Mouse (Mus musculus) neural tube, embryonic 12.5 days (tissue): ENCODE results near the gene Ube2l3. TPM values are rescaled to one million over a fixed set of nuclear protein-coding genes. Genes with fewer than 3 reads are reported as not detected.
A peak's percentile ranks its signal among the peaks of the same experiment; 100 is the strongest.

Experiments
- ATAC-seq: fragments of 200-750 bp; cut with Nextera tagmentation; 2 replicates; pipeline ENCODE4 v1.8.0; 2017; ENCODE audit warnings: low read depth, mild to moderate bottlenecking, moderate TSS enrichment, moderate library complexity; ENCODE audit not compliant: low FRiP score
- H3K27ac ChIP-seq: fragments of 300-500 bp; sonication (generic); 2 replicates; pipeline ENCODE4 v1.5.1; 2016
- H3K27me3 ChIP-seq: fragments of 300-500 bp; sonication (generic); replicated peaks from 2 replicates; pipeline ENCODE4 v1.6.1; 2016; ENCODE audit warnings: mild to moderate bottlenecking
- H3K36me3 ChIP-seq: fragments of 300-500 bp; sonication (generic); 2 replicates; pipeline ENCODE4 v1.6.1; 2016; ENCODE audit warnings: mild to moderate bottlenecking
- H3K4me1 ChIP-seq: fragments of 300-500 bp; sonication (generic); 2 replicates; pipeline ENCODE4 v1.6.1; 2016
- H3K4me2 ChIP-seq: fragments of 300-500 bp; sonication (generic); replicated peaks from 2 replicates; pipeline ENCODE4 v1.6.1; 2016; ENCODE audit warnings: mild to moderate bottlenecking
- H3K4me3 ChIP-seq: fragments of 300-500 bp; sonication (generic); 2 replicates; pipeline ENCODE4 v1.5.1; 2016
- H3K9ac ChIP-seq: fragments of 300-500 bp; sonication (generic); 2 replicates; pipeline ENCODE4 v1.6.1; 2016; ENCODE audit warnings: mild to moderate bottlenecking
- H3K9me3 ChIP-seq: fragments of 300-500 bp; sonication (generic); 2 replicates; pipeline ENCODE4 v1.6.1; 2016; ENCODE audit warnings: mild to moderate bottlenecking
- WGBS: fragments of 180-500 bp; shearing (Covaris S2); methylation state at CpG from one replicate; pipeline ENCODE4 v1.1.7; 2016; 5-methylcytosine and 5-hydroxymethylcytosine counted together
- polyA plus RNA-seq: library from polyadenylated mRNA; unstranded; fragments of >200 nt; fragmentation: Nextera tagmentation; extraction: Ambion mirVana; gene quantifications from 2 replicates; pipeline ENCODE4 v1.2.1, GENCODE M21; 2016

Ube2l3 gene
- polyA plus RNA-seq, 1 experiment from 2014 or later = 364 TPM

GRCm38 (mm10) chr16:17132089-17132905 is 70.2 kb downstream of the Ube2l3 start, which contains the start of gene Sdf2l1:
TSS of gene Sdf2l1 (minus strand) at chr16:17132383.
- peak within 1 kb of the TSS; percentile 80 for H3K27ac ChIP-seq
- H3K4me3 ChIP-seq = peak within 1 kb of the TSS; percentile 81
- H3K4me1 ChIP-seq = peaks cover 17% of the 10 kb centered on the region
- peak; percentile 98 for ATAC-seq
- peak within 1 kb of the TSS; percentile 72 for H3K9ac ChIP-seq
- H3K4me2 ChIP-seq = peak within 1 kb of the TSS; percentile 97
- no peaks in the 10 kb centered on the region for H3K9me3 ChIP-seq
- no peaks in the 10 kb centered on the region for H3K36me3 ChIP-seq
- no peaks in the 10 kb centered on the region for H3K27me3 ChIP-seq
- WGBS = under 1% methylated on average over 47 of the region's 47 CpGs

- Histone ChIP-seq H3K27ac (peak overlapping the region; percentile 80), H3K36me3 (no peaks in the 10 kb centered on the region), H3K27me3 (no peaks in the 10 kb centered on the region), H3K4me1 (peaks cover 17% of the 10 kb centered on the region), H3K9me3 (no peaks in the 10 kb centered on the region), H3K4me2 (peak overlapping the region; percentile 97), H3K9ac (peak overlapping the region; percentile 72), H3K4me3 (peak overlapping the region; percentile 81)
- ATAC-seq = peak; percentile 88; the same call in 1 of the 2 replicates
- WGBS = 4% methylated on average over 43 of the region's 43 CpGs
Measured at GRCm38 (mm10) chr16:17131191-17132088, 71.0 kb downstream of the Ube2l3 start.

GRCm38 (mm10) chr16:17127292-17127691 is 75.2 kb downstream of the Ube2l3 start:
- ATAC-seq = no peak
- WGBS = 89% methylated on average over 1 of the region's 1 CpGs
- H3K4me1 ChIP-seq = peaks cover 36% of the 10 kb centered on the region
- H3K4me2 ChIP-seq = no peak overlapping the region
- no peak overlapping the region for H3K4me3 ChIP-seq
- H3K27me3 ChIP-seq = no peaks in the 10 kb centered on the region; the same call in 1 of the 2 replicates
- H3K9ac ChIP-seq = no peak overlapping the region
- H3K9me3 ChIP-seq = no peaks in the 10 kb centered on the region
- peaks cover 4% of the 10 kb centered on the region for H3K36me3 ChIP-seq
- no peak overlapping the region for H3K27ac ChIP-seq

GRCm38 (mm10) chr16:17124871-17125520 is 77.5 kb downstream of the Ube2l3 start, which contains the start of gene 2610318N02Rik:
TSS of gene 2610318N02Rik (minus strand) at chr16:17125167.
- peak within 1 kb of the TSS; percentile 82 for H3K4me2 ChIP-seq
- under 1% methylated on average over 25 of the region's 25 CpGs for WGBS
- ATAC-seq = peak; percentile 96
- peaks cover 23% of the 10 kb centered on the region for H3K36me3 ChIP-seq
- H3K27ac ChIP-seq = no peak within 1 kb of the TSS
- H3K27me3 ChIP-seq = no peaks in the 10 kb centered on the region; the same call in 1 of the 2 replicates
- H3K9ac ChIP-seq = peak within 1 kb of the TSS; percentile 79
- peaks cover 25% of the 10 kb centered on the region for H3K4me1 ChIP-seq
- H3K4me3 ChIP-seq = peak within 1 kb of the TSS; percentile 53
- no peaks in the 10 kb centered on the region for H3K9me3 ChIP-seq

- Histone ChIP-seq H3K9me3 (no peaks in the 10 kb centered on the region), H3K4me3 (peak overlapping the region; percentile 53), H3K27me3 (no peaks in the 10 kb centered on the region; the same call in 1 of the 2 replicates), H3K36me3 (peaks cover 29% of the 10 kb centered on the region), H3K4me1 (peaks cover 25% of the 10 kb centered on the region), H3K4me2 (peak overlapping the region; percentile 82), H3K9ac (peak overlapping the region; percentile 79), H3K27ac (no peak overlapping the region)
- peak; percentile 61 for ATAC-seq
- under 1% methylated on average over 22 of the region's 22 CpGs for WGBS
Measured at GRCm38 (mm10) chr16:17124119-17124870, 78.2 kb downstream of the Ube2l3 start.

- 54% methylated on average over 14 of the region's 14 CpGs for WGBS
- H3K4me2 ChIP-seq = peak overlapping the region; percentile 40
- H3K4me3 ChIP-seq = no peak overlapping the region
- no peak overlapping the region for H3K9ac ChIP-seq
- peaks cover 25% of the 10 kb centered on the region for H3K4me1 ChIP-seq
- H3K36me3 ChIP-seq = peaks cover 50% of the 10 kb centered on the region
- no peaks in the 10 kb centered on the region for H3K9me3 ChIP-seq
- H3K27ac ChIP-seq = no peak overlapping the region
- no peaks in the 10 kb centered on the region; the same call in 1 of the 2 replicates for H3K27me3 ChIP-seq
- no peak for ATAC-seq
Measured at GRCm38 (mm10) chr16:17121569-17121968, 80.9 kb downstream of the Ube2l3 start.

- no peak for ATAC-seq
- WGBS = 92% methylated on average over 5 of the region's 5 CpGs
Measured at GRCm38 (mm10) chr16:17117309-17117799, 85.1 kb downstream of the Ube2l3 start.

GRCm38 (mm10) chr16:17110771-17111743 is 91.4 kb downstream of the Ube2l3 start, which contains the start of gene Ppil2:
TSS of gene Ppil2 (minus strand) at chr16:17111257.
- ATAC-seq = peak; percentile 87
- peak within 1 kb of the TSS; percentile 42; the same call in 1 of the 2 replicates for H3K27ac ChIP-seq
- peak within 1 kb of the TSS; percentile 84 for H3K4me3 ChIP-seq
- H3K9ac ChIP-seq = peak within 1 kb of the TSS; percentile 71
- H3K4me1 ChIP-seq = peaks cover 10% of the 10 kb centered on the region
- WGBS = 8% methylated on average over 37 of the region's 38 CpGs
- no peaks in the 10 kb centered on the region for H3K27me3 ChIP-seq
- peak within 1 kb of the TSS; percentile 73 for H3K4me2 ChIP-seq
- H3K36me3 ChIP-seq = peaks cover 39% of the 10 kb centered on the region
- no peaks in the 10 kb centered on the region for H3K9me3 ChIP-seq

More at GRCm38 (mm10) chr16:17117309-17117799, 85.1 kb downstream of the Ube2l3 start:
- Histone ChIP-seq H3K9me3 (no peaks in the 10 kb centered on the region), H3K27ac (no peak overlapping the region), H3K4me2 (no peak overlapping the region), H3K9ac (no peak overlapping the region), H3K4me1 (peaks cover 6% of the 10 kb centered on the region; the same call in 1 of the 2 replicates), H3K4me3 (no peak overlapping the region), H3K36me3 (peaks cover 70% of the 10 kb centered on the region), H3K27me3 (no peaks in the 10 kb centered on the region)

GRCm38 (mm10) chr16:17104600-17104999 is 97.8 kb downstream of the Ube2l3 start:
- no peaks in the 10 kb centered on the region for H3K27me3 ChIP-seq
- ATAC-seq = no peak
- WGBS = 95% methylated on average over 4 of the region's 4 CpGs
- no peak overlapping the region for H3K4me3 ChIP-seq
- H3K4me1 ChIP-seq = 0 out of 2 replicates have a peak, but pooled peaks cover 1% of the 10 kb centered on the region
- no peak overlapping the region for H3K27ac ChIP-seq
- no peak overlapping the region for H3K4me2 ChIP-seq
- no peak overlapping the region for H3K9ac ChIP-seq
- peaks cover 73% of the 10 kb centered on the region for H3K36me3 ChIP-seq
- no peaks in the 10 kb centered on the region for H3K9me3 ChIP-seq

- ATAC-seq = no peak
- no peaks in the 10 kb centered on the region for H3K27me3 ChIP-seq
- no peak overlapping the region for H3K9ac ChIP-seq
- no peaks in the 10 kb centered on the region for H3K9me3 ChIP-seq
- H3K36me3 ChIP-seq = peaks cover 83% of the 10 kb centered on the region
- no peak overlapping the region for H3K4me3 ChIP-seq
- no peak overlapping the region for H3K4me2 ChIP-seq
- no peak overlapping the region for H3K27ac ChIP-seq
- H3K4me1 ChIP-seq = no peaks in the 10 kb centered on the region
- 81% methylated on average over 7 of the region's 7 CpGs for WGBS
Measured at GRCm38 (mm10) chr16:17102630-17103220, 99.7 kb downstream of the Ube2l3 start.
